Mouse (Mus musculus): Measurements from ENCODE around the gene Kng1.

The Kng1 gene

DNA sequence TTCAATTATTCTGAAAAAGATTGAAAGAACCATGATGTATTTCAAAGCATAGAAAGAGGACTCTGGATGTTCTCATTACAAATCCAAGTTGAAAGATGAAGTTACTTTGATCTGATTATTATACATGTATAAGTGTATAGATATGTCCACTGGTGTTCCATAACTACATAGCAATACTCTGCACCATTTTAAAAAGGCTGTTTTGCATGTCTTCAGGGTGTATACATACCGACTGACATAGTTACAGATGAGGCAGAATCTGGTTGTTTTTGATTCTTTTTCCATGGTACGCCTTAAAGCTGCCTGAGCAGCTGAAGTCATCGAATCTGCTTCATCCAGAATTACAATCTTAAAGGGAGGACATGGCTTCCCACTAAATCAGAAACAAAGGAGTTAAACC, 57.8 kb downstream of the Kng1 start:
- DNase-seq: no peak

DNA sequence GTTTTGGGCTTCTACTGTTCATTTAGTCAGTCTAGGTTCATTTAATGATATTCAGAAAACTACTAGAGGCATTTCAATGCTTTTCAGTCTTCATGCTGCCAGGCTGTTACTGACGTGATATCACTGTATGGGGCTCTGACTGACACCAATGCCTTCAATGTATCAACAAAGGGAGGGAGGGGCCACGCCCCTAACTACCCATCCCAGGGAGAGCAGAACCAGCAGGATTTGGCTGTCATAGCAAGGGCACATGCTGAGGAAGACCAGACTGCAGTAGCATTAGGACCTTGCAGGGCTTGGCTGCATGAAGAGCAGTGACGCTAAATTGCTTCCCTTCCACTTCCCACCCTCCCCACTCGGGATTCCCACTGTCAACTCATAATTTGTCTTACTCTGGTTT, 59.5 kb downstream of the Kng1 start:
- no peak for DNase-seq

DNA sequence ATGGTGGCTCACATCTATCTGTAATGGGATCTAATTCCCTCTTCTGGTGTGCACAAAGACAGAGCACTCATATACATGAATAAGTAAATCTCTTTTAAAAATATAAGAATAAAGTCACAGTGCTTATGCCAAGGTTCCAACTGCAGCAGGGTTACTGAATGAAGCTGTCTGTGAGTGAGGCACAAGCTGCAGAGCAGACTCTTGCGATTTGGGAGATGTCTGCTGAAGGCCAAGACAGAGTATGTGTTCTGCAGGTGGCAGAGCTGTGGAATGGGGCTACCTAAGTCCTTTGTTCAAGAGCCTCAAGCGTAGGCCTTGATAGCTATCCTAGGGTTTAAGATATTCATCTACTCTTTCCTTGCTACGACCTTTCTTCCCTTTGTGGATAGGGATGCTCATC, 64.8 kb downstream of the Kng1 start:
- DNase-seq: no peak

DNA sequence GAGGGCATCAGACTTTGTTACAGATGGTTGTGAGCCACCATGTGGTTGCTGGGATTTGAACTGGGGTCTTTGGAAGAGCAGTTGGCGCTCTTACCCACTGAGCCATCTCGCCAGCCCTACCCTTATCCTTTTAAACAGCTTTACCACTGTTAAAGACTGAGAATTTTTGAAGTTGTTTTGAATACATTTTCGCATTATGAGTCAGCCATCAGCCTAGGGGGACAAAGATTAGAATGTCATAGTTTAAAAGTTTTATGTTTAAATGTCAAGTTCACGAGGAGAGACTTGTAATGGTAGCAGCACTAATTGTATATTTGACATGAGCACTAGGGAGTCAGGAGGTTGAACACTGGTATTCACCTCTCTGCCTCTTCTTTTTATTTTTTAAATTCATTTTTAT, 65.4 kb downstream of the Kng1 start:
- DNase-seq: no peak

DNA sequence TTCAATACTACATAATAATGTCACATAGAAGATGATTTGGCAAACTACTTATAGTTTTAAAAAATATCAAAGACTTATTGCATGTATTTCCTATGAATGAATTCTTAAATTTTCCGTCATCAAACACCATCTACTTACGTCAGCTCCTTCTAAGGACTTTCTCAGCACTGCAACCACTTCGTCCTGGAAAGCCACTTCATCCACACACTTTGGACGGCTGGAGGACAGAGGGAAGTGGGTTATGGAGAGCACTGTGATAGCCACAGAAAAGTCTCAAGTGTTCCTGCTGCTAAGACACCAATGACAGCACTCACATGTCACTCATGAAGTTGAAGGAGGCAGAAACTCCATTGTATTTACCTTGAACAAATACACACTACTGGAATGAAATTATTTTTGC, 66.7 kb downstream of the Kng1 start:
- DNase-seq: no peak

DNA sequence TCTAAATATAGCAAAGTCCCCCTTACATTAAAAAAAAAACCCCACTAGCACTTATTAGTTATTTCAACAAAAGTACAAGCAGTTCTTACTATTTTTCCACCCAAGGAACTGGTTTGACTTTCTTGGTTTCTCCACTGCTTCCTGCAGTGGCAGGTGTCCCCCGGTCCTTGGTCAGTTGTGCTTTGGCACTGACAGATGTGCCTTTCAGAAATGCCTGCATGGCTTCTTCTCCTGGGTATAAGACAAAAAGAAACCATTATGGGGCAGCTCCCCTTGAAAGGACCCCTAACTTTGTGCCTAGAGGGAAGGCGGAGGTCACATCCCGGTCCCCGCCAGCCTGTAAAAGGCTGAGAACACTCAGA, 69.6 kb downstream of the Kng1 start:
- no peak for DNase-seq

DNA sequence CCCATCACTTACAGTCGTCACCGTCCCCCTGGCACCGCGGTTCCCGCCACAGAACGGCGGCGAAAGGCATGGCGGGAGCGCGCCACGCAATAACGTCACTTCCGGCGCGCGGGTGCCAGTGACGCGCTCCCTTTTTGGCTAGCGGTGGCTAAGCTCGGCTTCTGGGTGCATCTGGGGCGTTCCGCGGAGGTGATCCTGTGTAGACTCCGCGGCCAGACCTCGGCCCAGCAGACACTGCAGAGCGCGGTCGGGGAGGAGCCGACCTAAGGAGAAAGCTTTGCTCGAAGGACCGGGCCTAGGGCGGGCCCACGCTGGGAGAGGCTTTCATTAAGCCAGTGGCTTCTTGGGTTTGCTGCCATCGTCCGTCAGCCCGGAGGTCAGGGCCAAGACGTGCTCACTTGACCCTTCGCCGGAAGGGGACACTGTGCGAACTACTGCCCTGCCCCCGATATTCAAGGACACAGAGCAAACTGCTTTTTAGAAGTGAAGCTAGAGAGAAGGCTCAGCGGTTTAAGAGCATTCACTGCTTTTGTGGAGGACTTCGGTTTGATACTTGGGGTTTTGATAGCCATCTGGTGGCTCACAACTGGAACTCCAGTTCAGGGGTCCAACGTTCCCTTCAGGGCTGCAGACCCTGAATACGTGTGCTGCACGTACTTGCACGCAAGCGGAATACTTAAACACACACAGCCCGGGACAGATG, 70.2 kb downstream of the Kng1 start, which contains the start of gene Rfc4:
Gene Rfc4, minus strand, starts transcription at position 65 of the 703 bp plus-strand sequence.
- peak; percentile 92 for DNase-seq

DNA sequence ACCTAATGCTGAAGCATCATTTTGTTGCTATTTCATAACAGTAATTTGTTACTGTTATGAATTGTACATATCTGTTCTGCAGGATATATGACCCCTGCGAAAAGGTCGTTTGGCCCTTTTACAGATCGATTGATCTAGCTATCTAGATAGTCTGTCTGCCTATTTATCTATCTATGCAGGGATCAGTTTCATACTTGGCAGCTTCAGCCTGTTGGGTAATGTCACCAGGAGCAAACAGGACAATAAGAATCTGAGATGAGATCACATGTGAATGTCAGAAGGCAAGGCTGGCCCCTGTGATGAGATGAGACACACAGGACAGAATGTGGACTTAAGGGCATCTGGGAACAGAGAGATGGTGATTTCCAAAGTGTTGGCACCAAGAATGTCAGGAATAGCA, 72.6 kb downstream of the Kng1 start:
- DNase-seq: no peak
